Mouse (Mus musculus): ENCODE data around the gene Spen.

- TF ChIP-seq HCFC1 (IDR thresholded peaks at IDR 0.05; ENCODE audit: borderline replicate concordance, insufficient read depth, low read length) (no peak), CHD2 (IDR thresholded peaks at IDR 0.05; ENCODE audit: low read depth, low read length) (no peak), ZNF384 (IDR thresholded peaks at IDR 0.05; ENCODE audit: low read depth, low read length) (no peak)
Observed at GRCm38 (mm10) chr4:141572668-141573358, 34.4 kb upstream of the Spen start.
